Mouse (Mus musculus): ENCODE measurements around the gene Fam129b. TPM values are rescaled to one million over a fixed set of nuclear protein-coding genes. Genes with fewer than 3 reads are reported as not detected.

Gene Fam129b
- total RNA-seq, 2 experiments from 2014 or later: 31.2 to 33.4 TPM

DNA sequence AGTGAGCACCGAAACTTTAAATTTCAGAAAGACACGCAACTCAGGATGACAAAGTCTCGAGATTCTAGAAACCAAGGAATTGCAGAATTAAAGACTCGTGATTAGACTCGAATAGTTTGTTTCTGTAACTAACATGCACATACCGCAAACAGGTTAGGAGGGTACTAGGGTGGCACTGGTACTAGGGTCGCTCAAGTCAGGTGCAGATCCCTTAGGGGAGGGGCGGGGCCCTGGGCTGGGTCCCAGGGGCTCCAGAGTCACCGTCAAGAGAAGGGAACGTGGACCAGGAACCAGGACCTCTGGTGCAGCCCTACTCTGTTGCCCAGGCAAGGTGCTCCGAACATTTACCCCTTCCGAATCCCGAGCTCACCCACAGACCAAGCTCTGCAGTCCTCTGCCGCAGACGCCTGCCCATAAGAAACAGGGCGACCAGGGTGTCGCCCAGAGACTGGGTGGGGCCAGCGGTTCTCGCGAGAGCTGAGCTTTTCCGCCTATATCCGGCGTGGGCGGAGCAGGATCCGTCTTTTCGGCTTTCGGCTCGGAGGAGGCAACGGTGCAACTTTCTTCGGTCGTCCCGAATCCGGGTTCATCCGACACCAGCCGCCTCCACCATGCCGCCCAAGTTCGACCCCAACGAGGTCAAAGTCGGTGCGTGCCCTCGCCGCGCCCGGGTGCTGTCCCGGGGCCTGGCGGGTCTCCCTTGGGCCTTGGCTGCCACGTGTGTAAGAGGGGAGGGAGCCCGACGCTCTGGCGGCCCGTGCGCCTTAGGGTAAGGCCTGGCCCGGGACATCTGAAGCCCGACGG is 85.5 kb downstream of the Fam129b start, which contains the start of the genes Rpl12 and Lrsam1:
Rpl12 (plus strand) TSS at position 368 of the 804 bp plus-strand sequence.
Lrsam1 (minus strand) TSS at position 423 of the 804 bp plus-strand sequence.
- intact Hi-C loops (cut with DNase I): no loop called here

DNA sequence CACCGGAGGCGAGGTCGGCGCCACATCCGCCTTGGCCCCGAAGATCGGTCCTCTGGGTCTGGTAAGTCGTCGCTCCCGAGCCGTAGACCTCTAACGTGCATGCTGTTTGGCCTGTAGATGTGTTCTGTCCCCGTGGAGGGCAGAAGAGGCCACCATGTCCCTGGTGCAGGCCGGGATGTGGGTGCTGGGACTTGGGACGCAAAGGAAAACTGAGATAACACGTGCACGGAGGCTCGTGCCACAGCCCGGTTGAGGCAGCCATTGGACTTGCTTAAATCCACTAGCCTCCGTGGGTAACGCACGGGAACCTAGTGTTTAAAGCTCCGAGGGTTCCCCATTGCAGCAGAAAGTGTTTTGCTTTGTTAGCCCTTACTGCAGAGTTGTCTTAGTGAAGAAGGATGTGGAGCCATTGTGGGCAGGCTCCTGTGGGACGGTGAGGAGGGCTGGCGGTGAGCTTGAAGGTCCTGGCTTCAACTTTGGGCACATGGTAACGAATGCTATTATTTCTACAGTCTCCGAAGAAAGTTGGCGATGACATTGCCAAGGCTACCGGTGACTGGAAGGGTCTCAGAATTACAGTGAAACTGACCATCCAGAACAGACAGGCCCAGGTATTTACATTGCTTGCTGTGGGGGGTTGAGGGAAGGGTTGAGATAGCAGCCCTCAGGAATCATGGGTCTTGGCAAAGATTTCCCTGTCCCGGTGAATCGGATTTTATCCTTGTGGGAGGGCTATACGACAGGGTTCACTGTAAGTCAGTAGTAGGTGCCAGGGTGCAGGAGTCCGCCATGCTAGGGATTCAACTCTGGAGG is 86.4 kb downstream of the Fam129b start:
- no peak for DNase-seq
- intact Hi-C loops (cut with DNase I): no loop called here

More for the DNA sequence above, 85.5 kb downstream of the Fam129b start, which contains the start of the genes Rpl12 and Lrsam1:
- DNase-seq: peak; percentile 94 to 97

DNA sequence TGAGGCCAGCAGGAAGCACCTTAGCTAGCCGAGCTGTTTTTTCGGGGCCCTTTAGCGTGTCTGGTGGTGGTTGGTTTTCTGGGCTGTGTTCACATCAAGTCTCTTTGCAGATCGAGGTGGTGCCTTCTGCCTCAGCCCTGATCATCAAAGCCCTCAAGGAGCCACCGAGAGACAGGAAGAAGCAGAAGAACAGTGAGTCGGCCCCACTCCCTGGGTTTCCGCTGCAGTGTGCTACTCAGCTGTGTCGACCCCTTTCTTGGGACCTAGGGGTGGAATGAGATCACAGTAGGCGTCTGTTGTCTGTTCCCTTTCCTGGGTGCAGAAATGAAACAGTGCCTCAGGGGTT is 86.9 kb downstream of the Fam129b start:
- DNase-seq: no peak
- intact Hi-C loops (cut with DNase I): no loop called here

DNA sequence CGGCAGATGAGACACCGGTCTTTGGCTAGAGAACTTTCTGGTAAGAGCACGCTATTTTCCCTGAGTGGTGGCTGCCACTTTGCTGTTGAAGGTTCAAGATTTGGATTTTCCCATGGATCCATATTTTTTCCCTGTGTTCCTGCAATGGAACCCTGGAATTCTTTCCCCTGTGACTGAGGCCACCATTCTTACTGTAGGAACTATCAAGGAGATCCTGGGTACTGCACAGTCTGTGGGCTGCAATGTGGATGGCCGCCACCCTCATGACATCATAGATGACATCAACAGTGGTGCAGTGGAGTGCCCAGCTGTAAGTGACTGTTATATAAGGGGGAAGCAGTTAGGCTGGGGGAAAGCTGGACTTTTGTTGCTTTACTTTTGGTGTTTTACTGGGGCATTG is 87.6 kb downstream of the Fam129b start:
- intact Hi-C loops (cut with DNase I): no loop called here
- DNase-seq: no peak

DNA sequence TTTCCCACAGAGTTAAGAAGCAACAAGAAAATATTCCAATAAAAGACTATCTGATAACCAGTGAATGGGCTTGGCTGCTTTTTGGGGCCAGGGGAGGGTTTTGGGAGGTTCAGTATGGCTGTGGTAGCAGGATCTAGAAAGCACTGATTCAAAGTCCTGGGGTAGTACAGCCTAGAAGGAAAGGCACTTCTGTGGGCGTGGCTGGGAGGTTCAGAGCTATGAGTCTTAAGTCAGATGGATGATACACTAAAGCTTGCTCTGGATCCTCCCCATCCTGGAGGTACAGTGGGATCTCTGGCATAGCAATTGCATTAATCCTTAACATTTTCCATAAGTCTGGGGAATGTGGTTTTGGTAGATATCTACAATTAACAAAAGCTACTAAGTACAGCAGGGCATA is 88.1 kb downstream of the Fam129b start:
- intact Hi-C loops (cut with DNase I): no loop called here

DNA sequence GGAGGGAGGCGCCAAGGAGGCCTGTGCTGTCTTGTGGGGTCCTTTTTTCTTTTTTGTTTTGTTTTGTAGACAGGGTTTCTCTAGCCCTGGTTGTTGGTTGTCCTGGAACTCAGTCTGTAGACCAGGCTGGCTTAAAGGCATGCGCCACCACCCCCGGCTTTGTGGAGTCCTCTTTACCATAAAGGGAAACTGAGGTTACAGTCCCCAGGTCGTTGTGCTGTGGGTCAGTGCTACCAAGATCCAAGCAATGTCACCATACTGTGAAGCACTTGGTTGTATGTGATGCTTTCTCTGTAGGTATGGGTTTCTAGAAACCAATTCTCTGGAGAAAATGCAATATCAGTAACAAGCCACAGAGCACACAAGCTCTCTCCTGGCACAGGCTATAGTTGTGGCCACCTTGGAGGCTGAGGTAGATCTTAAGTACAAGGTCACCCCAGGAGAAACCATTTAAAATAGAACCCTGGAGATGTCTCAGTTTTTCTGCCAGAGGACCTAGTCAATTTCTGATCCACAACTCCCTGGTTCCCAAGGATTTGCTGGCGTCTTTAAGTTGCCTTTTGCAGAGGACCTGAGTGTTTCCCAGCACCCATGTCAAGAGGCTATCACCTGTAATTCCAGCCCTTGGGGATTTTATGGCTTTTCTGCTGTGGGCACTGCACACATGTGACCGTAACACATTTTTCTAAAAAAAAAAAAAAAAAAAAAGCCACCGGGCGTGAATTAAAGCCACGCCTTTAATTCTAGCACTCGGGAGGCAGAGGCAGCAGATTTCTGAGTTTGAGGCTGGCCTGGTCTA is 88.9 kb downstream of the Fam129b start:
- intact Hi-C loops (cut with DNase I): no loop called here
- no peak for DNase-seq

More for the DNA sequence above, 88.1 kb downstream of the Fam129b start:
- DNase-seq: no peak

DNA sequence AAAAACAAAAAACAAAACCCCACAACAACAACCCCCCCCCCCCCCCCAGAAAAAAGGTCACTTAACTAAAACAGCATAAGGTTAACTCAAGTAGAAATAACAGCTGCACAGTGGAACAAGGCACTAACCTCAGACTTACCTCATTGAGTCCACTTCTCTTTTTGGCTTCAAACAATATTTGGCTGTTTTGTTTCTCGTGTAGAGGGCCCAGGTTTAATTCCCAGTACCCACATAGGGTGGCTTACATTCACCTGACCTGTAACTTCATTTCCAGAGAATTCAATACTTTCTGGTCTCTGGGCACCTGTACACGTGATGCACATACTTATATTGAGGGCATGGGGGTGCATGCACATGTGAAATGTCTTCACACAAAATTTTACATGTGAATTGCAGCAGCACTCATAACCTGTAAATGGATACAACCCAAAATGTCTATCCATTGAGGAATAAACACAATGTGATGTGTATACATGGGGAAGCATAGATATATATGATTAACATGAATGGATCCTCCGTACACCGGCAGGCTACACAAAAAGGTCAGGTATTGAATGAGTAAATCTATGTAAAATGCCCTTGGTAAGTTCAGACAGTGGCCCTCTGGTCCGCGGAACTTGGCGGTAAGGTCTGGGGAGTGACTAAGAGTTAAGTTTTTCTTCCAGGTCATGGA is 89.7 kb downstream of the Fam129b start:
- no peak for DNase-seq
- intact Hi-C loops (cut with DNase I): no loop called here

DNA sequence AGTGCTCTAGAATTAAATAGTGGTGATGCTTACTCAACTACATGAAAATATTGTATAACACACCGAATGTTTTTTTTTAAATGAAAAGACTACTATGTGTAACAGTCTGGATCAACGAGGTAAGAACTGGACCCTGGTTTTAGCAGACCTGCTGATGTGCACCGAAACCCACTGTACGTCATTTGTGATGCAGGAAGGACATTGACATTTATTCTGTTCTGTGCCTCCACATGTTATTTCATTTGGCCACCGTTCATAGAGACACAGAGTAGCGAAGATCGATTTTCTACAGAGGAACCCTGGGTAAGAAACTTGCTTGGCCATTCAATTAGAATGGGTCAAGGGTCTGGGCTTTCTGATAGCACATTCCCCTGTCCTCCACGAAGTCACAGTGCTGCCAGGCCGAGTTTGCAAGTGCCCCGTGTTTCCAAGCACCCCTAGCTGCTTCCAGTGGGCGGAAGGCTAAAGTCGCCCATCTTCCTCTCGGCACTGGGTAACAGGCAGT is 90.3 kb downstream of the Fam129b start:
- intact Hi-C loops (cut with DNase I): no loop called here
- no peak for DNase-seq

DNA sequence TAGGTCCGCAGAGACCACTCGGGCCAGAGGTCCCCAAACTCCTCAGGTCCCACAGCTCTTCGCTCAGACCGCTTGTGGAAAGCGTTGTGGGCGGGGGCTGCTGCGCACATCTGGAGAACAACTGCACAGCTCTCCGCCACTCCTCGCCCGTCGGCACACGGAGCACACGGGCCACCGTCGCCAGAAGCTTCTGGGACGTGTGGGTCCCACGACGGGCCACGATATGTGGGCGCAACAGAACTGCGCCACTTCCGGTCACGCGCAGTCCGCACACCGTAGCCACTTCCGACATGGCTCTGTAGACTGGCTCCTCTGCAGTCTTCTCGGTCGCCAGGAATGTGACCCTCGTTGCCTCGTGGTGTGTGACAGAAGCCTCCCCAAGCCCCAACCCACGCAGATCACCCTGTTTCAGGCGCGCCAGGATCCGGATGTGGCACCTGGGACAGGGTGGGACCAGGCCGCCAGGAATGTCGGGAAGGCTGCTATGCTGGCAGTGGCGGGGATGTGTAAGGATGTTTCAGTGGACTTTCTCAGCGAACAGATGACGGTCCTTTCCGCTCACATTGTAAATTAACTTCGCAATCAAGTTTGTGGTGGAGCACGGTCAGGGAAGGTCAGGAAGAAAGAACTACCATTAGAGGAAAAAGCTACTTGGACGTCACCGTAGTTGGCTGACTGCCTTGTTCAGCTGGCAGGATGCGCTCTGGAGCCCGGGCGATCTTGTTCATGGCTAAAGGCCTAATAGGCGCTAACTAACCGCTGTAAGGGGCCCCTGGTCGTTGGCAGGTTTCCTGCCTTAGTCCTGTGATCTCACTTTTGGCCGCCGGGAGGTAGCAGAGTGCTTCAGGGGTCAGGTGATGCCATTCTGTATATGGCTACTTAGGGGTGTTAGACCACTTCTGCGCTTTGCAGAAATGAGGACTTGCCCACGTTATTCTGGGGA is 91.0 kb downstream of the Fam129b start:
- intact Hi-C loops (cut with DNase I): no loop called here
- DNase-seq: peak; percentile 85 to 89

DNA sequence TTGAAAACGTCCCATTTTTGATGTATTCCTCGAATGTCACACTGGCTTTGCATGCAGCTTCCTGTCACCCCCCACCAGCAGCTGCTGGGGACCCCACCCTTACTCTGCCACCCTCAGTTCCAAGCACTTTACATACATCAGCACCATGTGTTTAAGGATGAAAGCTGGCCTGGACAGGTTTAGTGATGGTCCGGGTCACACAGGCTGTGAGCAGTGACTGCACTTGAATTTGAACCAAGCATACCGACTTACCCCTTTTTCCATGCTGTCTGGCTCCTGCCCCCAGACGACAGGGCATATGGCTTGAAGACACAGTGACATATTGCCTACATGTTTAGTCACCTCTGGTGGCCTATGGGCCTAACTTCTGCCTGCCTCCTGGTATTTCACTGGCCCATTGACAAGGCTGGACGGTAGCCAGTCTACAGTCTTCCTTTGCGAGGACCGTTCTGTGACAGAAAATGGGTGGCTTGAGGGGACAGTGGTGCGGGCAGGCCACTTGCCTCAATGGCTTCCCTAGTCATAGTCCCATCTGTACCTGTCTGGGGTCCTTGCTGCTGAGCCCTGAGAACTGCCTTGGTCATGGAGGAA is 92.2 kb downstream of the Fam129b start:
- intact Hi-C loops (cut with DNase I): no loop called here
- no peak for DNase-seq

DNA sequence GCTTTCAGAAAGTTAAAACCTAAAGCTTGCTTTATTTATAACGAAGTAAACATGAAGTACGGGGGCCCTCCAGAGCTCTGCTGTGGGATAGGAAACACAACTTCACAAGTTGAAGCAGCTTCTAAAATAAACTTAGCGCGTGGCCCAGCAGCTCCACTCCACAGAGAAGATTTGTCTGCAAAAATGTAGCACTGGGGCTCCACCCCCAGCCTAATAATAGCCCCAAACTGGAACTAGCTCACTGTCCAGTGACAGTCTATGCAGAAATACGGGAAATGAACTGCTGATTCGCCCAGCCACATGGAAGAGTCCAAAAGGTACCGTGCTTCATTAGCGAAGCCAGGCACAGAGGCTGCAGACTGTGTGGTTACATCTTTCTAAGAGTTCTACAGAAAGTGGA is 93.4 kb downstream of the Fam129b start:
- intact Hi-C loops (cut with DNase I): no loop called here
- DNase-seq: peak in 1 of 2 experiments; percentile 54

DNA sequence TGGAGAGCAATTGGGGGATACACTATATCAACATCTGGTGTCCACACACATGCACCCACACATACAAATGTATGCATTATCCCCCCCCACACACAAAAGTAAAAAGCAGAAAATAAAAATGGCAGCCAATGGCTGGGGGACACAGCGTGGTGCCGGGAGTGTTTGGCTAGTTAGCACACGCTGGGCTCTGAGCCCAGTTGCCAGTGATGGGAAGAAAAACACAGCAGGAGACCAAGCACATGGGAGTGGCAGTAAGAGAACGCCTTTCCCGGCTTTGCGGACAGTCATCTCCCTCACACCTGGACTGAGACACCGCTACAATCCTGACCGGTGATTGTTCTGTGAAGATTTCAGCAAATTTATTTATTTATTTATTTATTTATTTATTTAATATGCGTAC is 95.3 kb downstream of the Fam129b start:
- intact Hi-C loops (cut with DNase I): no loop called here
- DNase-seq: no peak

DNA sequence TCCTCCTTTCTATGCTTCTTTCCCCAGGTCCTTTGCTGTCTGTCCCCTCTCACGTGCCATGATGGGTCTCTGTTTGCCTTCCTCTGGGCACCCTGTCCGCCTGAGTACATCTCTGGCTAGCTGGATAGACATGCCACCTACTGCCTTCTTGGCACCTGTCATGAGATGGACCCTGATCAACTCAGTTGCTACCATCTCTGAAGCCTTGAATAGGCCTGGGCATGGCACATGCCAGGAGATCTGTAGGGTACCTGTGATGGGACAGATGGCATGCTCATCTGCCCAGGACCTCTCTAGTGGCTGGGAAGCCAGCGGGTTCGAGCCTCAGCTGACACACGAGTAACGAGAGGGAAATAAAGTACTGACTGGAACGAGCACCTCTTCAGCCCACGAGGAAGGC is 98.3 kb downstream of the Fam129b start:
- DNase-seq: no peak
- intact Hi-C loops (cut with DNase I): no loop called here

Other genes with a start within 250 kb of the Fam129b start
- gene Eng, start 229.5 kb upstream of the Fam129b start, total RNA-seq (2021): 100 to 1,000 TPM; 148 to 162 TPM
- 1 to 10 TPM; 6.0 to 7.4 TPM for gene Fpgs, start 172.0 kb upstream of the Fam129b start, total RNA-seq (2021)
- gene Cdk9, start 163.0 kb upstream of the Fam129b start, total RNA-seq (2021): 10 to 100 TPM; 30.7 to 31.3 TPM
- 10 to 100 TPM; 37.4 to 39.4 TPM for gene Sh2d3c, start 155.1 kb upstream of the Fam129b start, total RNA-seq (2021)
- not detected for gene 6330409D20Rik, start 135.1 kb upstream of the Fam129b start, total RNA-seq (2021)
- gene Tor2a, start 118.9 kb upstream of the Fam129b start, total RNA-seq (2021): 10 to 100 TPM; 10.7 to 12.1 TPM
- gene Ttc16, start 100.5 kb upstream of the Fam129b start, total RNA-seq (2021): under 1 TPM; 0.07 to 0.24 TPM
- 1 to 10 TPM; 2.9 to 3.7 TPM for gene Ptrh1, start 100.3 kb upstream of the Fam129b start, total RNA-seq (2021)
- gene Cfap157, start 91.7 kb upstream of the Fam129b start, total RNA-seq (2021): under 1 TPM; 0.17 to 0.24 TPM
- 10 to 100 TPM; 19.5 to 22.7 TPM for gene Stxbp1, start 28.9 kb upstream of the Fam129b start, total RNA-seq (2021)
- 10 to 100 TPM; 66.3 to 75.0 TPM for gene Rpl12, start 85.4 kb downstream of the Fam129b start, total RNA-seq (2021)
- 10 to 100 TPM; 12.0 to 13.4 TPM for gene Lrsam1, start 85.5 kb downstream of the Fam129b start, total RNA-seq (2021)
- 10 to 100 TPM; 12.9 to 16.3 TPM for gene Slc2a8, start 106.0 kb downstream of the Fam129b start, total RNA-seq (2021)